Mouse (Mus musculus) adrenal gland, adult 8-10 months (tissue): ENCODE measurements at regions not wholly inside any gene's neighbourhood (a gene's known extent, or its start where the extent isn't known, plus 50 kb on each side); places are given as distances from the start of the nearest gene placed in this dataset.
A peak's percentile ranks its signal among the peaks of the same experiment; 100 is the strongest.

ENCODE experiments used
- DNase-seq: peaks from one replicate; pipeline ENCODE4 v3.0.0; 2022

- peak; percentile 23 for DNase-seq
These were observed 140.4 kb upstream of the Grik3 start for GRCm38 (mm10) chr4:125350056-125350455.

DNA sequence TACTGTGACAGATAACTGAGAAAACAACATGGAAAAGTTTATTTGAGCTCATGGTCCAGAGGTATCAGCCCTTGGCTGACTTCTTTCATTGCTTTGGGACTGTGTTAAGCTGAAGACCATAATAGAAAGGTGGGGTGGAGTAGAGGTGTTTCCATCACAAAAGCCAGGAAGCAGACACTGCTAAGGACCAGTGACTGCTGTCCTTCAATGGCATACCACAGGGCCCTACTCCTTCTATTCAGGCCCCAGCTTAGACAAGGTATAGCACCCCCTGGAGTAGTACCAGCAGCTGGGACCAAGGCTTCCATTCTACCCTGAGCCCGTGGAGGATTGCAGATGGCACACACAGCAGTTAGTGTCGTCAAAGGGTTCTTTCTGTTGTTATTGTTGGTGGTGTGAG lies 151.4 kb upstream of the Grik3 start:
- no peak for DNase-seq

GRCm38 (mm10) chr4:125328806-125329205 lies 161.7 kb upstream of the Grik3 start:
- DNase-seq: no peak

DNA sequence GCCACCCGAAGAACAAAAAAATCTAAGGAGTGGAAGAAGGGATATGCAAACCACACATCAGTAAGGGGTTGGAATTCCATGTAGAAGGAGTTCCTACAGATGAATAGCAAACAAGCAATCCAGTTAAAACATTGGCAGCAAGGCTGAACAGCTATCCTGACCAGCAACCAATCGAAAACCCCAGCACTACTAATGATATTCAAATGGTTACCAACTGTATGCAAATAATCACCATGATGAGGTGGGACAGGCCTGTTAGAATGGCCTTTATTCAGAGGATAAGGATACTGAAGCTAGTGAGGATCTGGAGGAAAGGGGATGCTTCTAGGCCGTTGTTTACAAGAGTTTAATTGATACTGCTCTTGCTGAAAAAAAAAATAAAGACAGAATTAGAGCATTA lies 166.0 kb upstream of the Grik3 start:
- DNase-seq: no peak

GRCm38 (mm10) chr4:125319343-125319742 lies 171.2 kb upstream of the Grik3 start:
- DNase-seq: no peak

GRCm38 (mm10) chr4:125318293-125318692 lies 172.2 kb upstream of the Grik3 start:
- DNase-seq: no peak

DNA sequence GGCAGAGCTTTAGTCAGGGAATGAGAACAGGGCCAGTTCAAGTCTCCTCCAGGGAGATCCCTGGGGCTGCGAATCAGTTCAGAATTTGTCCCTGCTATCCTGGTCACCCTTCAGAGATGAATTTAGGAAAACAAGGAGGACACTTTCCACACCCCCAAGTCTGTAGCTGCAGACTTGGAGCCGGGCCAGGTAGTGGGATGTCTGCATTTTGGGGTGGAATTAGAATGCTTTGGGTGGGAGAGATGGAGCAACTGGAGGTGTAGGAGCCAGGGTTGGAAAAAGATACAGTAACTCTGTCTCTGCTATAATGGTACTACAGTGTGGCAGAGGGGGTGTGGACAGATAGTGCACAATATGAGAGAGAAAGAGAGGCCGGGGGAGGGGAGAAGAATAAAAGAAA lies 173.6 kb upstream of the Grik3 start:
- no peak for DNase-seq

GRCm38 (mm10) chr4:125315818-125316217 lies 174.7 kb upstream of the Grik3 start:
- no peak for DNase-seq

- no peak for DNase-seq
These were observed 176.6 kb upstream of the Grik3 start for GRCm38 (mm10) chr4:125313892-125314291.

DNA sequence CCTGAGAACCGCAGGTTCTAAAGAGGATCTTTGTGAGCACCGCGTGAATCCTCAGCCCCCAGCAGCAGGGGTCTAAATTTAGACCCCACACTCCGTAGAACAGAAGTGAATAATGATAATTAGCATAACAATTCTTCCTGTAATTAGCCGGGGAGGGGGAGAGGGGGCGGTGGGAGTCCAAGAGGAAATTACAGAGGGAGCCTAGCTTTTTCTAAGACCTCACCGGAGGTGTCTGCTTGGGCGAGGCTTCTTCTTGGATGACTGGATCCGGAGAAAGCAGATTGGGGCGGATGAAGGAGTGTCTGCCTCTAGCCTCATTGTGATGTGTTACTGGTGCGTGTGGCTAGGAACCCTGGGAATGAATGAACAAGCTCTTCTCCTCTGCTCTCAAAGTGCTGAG lies 177.2 kb upstream of the Grik3 start:
- DNase-seq: no peak

- no peak for DNase-seq
These were observed 180.5 kb upstream of the Zc3h12a start for GRCm38 (mm10) chr4:125308171-125308570.

DNA sequence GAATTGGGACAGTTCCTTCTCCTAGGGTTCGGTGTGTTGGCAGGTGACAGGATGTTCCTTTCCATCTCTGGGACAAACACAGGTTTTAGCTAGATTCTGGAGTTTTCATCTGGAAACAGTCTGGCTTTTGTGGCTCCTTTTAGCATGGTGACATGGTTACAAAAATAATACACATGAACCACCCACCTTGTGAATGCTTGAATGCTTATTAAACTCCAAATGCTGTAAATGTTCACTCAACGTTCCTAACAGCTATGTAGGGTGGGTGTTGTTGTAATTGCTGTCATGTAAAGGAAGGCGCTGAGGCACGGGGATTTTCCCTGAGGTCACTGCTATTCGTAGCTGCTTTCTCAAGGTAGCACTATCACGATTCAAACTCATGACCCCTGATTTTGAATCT lies 178.1 kb upstream of the Zc3h12a start:
- DNase-seq: no peak

- no peak for DNase-seq
These were observed 175.0 kb upstream of the Zc3h12a start for GRCm38 (mm10) chr4:125302660-125303059.

DNA sequence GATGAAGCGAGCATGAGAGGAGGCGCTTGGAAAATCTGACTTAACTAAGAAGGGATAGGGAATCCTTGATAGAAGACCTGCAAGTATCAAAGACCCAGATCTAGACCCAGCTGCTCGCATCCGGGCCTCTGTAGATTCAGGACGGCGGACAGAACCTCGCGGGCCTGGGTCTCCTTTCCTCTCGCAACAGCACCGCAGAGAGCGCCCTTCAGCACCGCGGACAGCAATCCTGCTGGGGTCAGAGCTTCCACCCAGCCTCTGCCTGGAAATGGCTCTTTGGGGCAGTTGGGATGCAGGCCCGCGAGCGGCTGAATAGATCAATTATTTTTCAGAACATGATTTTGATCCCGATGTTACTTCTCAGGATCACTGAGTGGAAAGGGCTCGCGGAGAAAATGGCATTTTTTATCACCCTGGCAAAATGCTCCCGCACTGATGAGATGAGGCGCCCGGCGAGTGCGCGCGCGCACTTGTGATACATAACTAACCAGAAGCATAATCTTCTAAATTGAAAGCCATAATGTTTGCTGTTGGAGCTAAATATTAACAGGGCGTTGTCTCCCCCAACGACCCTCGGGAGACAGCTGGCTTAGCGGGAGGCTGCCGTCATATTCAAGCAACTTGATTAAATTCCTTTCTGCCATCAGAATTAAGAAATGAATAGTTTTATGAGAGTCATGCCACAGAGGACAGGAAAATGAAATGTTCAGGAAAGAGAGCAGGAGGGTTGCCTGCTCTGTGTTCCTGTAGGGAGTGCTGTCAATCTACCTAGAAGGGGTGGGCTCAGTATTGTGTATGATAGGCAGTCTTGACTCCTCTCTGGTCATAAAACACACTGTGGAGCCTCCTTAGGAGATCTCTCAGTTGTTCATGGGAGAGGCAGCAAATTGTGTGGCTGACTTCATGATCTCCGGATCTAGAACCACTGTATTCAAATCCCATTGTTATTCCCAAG lies 173.1 kb upstream of the Zc3h12a start:
- DNase-seq: peak; percentile 47

DNA sequence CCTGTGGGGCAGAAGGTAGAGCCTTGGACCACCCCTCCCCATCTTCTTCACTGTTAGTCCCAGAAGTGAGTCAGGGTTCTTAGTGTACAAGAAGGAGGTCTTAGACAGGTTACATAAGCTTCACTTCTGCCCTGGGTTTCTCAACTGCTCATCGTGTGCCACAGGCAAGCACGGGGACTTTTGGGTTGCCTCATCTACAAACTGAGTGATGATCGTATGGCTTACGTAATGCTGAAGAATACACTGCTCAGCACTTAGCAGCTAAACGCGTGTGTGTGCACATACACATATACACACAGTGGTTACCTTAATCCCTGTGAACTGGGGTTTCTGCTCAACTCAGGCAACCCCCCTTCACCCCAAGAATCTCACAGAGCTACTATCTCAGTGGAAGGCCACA lies 163.1 kb upstream of the Zc3h12a start:
- DNase-seq: no peak

DNA sequence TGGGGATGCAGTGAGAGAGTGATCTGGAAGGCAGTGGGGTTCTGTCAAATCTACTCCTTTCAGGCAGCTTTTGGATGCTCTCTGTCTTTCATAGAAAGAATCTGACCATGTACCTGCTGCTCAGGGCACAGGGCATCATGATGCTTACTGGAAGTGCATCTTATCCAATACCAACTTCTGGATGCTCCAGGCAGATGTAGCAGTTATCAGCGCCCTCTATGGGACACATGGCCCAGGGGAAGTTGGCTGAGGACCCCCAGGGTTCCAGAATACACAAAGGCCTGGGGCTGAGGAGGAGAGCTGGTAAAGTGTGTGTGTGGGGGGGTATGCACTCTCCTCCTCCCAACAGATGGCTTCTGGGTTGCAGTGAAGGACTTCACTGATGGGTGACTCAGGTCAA lies 162.1 kb upstream of the Zc3h12a start:
- no peak for DNase-seq

DNA sequence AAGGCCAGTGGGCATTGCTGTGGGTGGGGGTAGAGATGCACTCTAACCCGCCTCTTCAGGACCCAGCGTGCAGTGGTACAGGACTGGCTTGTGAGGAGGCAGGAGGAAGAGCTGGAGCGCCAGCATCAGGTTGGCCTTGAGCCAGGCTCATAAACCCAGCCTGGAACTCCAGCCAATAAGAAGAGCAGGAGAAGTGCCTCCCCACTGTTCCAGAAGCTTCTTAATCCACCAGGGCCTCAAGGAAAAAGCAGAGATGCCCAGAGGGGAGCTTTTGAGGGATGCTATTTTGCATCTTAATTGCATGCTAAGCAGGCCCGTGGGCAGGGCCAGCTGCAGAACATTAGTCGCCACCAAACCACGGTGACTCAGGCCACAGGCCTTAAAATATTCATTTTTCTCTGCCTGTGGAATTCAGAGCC lies 161.4 kb upstream of the Zc3h12a start:
- DNase-seq: no peak

DNA sequence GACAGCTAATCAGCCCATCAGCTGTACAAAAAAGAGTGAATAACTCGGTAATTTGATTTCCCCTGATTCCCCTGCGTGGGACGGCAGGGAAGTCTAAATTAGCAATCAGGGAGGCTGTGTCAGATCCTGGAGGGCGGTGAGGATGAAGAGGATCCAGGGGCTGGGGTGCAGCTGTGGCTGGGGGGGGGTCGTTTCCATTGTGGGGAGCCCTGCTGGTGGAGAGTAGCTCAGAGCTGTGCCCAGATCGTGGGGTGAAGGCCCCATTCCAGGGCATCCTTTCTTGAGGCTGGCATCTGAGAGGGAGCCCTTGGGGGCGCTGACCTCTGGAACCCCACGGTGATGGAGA lies 155.3 kb upstream of the Zc3h12a start:
- no peak for DNase-seq

DNA sequence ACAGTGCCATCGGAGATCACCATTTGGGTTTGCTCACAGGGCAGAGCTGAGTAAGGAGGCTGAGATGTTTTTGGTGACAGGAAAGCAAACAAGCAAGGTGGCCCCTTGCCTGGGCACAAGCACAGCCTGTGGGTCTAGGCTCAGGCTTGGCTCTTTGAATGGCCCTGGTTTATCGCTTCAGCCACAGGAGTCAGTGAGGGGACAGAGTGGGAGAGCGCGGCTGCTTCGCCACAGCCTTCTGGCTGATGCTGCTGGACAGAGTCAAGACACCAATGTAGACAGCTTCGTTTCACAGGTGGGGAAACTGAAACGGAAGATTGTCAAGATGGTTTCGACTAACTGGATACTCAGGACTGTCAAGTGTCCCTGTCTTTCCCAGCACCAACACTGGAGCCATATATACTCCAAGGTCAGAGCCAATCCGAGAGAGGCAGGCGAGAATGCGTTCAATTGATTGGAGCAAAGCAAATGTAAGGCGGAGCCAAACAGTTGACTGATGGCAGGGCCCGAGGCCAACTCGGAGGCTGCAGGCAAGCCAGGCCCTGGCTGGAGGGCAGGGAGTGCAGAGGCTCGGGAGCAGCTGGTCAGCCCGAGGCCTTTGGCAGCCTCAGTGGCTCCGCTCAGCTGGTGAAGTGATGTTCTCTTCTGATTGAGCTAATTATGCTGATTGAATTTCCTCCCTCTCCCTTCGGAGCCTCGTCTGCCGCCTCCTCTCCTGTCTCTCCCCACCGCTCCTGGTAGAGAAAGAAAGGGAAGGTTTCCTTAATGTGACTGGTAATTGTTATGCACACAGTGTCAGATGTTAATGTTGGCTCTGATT lies 154.7 kb upstream of the Zc3h12a start:
- peak; percentile 42 for DNase-seq

DNA sequence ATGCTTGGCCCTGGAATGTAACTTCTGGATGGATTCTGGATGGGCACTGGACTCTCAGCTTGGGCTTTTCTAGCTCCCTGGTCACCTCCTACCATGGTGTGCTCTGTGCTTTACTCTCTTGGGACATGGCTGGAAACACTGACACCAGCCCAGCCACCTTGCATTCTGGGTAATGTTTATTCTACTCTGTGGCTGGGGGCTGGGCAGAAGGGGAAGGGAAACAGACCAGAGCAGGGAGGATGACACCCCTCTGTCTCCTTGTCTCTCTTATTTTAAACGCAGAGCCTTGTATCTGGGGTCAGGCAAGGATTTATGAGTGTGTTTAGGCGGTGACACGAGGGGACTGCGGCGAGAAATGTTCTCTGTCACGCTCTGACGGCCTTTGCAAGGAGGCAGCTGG lies 151.5 kb upstream of the Zc3h12a start:
- DNase-seq: no peak

DNA sequence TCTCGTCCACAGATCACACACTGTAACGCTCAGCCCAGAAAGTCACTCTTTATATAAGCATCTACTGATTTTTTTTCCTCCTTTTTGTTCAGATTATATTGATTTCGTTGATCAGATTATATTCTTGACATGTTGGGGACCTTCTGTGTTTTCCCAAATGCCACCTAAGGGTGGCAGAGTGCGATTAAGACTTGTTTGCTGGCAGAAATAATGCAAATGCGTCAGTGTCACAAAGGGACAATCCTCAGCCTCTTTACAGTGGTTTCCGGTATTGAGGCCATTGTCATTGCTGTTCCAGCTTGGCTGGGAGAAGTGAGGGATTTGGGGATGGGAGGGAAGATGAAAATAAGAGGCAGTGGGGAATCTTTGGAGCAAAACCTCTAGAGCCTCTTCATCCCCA lies 149.2 kb upstream of the Zc3h12a start:
- no peak for DNase-seq

DNA sequence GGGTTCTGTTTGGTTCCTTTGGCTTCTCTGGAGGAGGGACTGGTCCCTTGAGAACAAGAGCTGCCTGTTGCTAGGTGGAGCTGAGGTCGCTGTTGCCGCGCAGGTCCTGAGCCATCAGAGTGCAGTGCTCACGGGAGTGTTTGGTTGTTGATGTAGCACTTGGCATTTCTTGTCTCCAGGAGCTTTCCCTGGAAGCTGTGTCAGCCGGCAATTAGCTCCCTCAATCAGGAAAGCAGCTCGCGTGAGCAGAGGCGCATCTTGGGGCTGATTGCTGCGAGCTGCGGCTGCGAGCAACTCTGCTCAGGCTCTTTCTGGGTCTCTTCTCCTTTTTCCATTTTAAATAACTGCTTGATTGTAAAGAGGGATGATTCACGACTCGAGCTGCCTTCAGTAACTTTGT lies 147.6 kb upstream of the Zc3h12a start:
- DNase-seq: no peak

- DNase-seq: no peak
These were observed 143.3 kb upstream of the Zc3h12a start for GRCm38 (mm10) chr4:125270951-125271350.

DNA sequence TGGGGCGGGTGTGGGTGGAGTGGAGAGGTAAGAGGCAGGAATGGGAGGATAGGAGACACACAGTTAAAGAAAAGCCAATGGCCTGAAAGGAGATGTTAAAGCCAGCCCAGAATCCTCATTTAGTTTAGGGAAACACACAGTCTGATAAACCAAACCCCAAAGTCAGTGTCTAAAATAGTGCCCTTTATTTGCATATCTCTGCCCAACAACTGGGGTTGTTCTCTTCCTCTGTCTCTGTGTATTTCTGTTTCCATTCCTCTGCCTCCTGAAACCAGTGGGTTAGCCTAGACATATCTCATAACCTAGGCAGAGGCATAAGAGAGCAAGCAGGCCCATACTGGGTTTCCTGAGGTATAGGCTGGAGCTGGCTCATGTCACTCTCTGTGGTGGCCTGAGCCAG lies 138.6 kb upstream of the Zc3h12a start:
- no peak for DNase-seq
